Mouse (Mus musculus): ENCODE measurements around the gene Cbr2. TPM values are rescaled to one million over a fixed set of nuclear protein-coding genes. Genes with fewer than 3 reads are reported as not detected.
"Not testable (repeated sequence)": the region's sequence is repeated elsewhere in the genome, so short reads cannot be mapped to it uniquely, and the experiment has no call there.

Gene Cbr2
- polyA plus RNA-seq (2014; fragmentation: Nextera tagmentation; extraction: Ambion mirVana): 1.8 TPM in 1 of 2 replicates, not detected in the other

- 82% methylated on average over 12 of the region's 12 CpGs for WGBS
- Histone ChIP-seq H3K4me3 (ENCODE audit: low read depth, low read length) (no peak within 1 kb of the TSS), H3K27me3 (ENCODE audit: control insufficient read depth, insufficient read depth, low read length) (no peaks in the 10 kb centered on the region; the same call in 1 of the 2 replicates), H3K4me2 (ENCODE audit: low read depth, low read length, severe bottlenecking) (no peak within 1 kb of the TSS), H3K36me3 (ENCODE audit: control insufficient read depth, insufficient read depth, low read length) (no peaks in the 10 kb centered on the region), H3K9ac (ENCODE audit: low read length) (no peak within 1 kb of the TSS), H3K27ac (ENCODE audit: low read depth, low read length) (no peak within 1 kb of the TSS), H3K9me3 (ENCODE audit: control insufficient read depth, low read length) (no peaks in the 10 kb centered on the region), H3K4me1 (replicated peaks; ENCODE audit: control insufficient read depth, insufficient read depth, low read length) (no peaks in the 10 kb centered on the region; the same call in 1 of the 2 replicates)
- ATAC-seq (replicated peaks; ENCODE audit: low FRiP score): no peak
- DNase-seq (ENCODE audit: low spot score): no peak
These were observed at the start of gene Cbr2 for GRCm38 (mm10) chr11:120731858-120732680. Gene Cbr2 (minus strand): TSS chr11:120732114.

GRCm38 (mm10) chr11:120781361-120781760, 49.4 kb upstream of the Cbr2 start:
- H3K4me3 ChIP-seq (ENCODE audit: low read depth, low read length); DNase-seq (ENCODE audit: low spot score); H3K36me3 ChIP-seq (ENCODE audit: control insufficient read depth, insufficient read depth, low read length); H3K9me3 ChIP-seq (ENCODE audit: control insufficient read depth, low read length); H3K9ac ChIP-seq (ENCODE audit: low read length); H3K4me2 ChIP-seq (ENCODE audit: low read depth, low read length, severe bottlenecking); H3K27me3 ChIP-seq (ENCODE audit: control insufficient read depth, insufficient read depth, low read length); ATAC-seq (replicated peaks; ENCODE audit: low FRiP score); H3K27ac ChIP-seq (ENCODE audit: low read depth, low read length); H3K4me1 ChIP-seq (replicated peaks; ENCODE audit: control insufficient read depth, insufficient read depth, low read length): not testable (repeated sequence)
- WGBS: 93% methylated on average over 6 of the region's 6 CpGs

- WGBS: 75% methylated on average over 1 of the region's 1 CpGs
- ATAC-seq (replicated peaks; ENCODE audit: low FRiP score): no peak
- Histone ChIP-seq H3K9ac (ENCODE audit: low read length) (no peak overlapping the region), H3K4me1 (replicated peaks; ENCODE audit: control insufficient read depth, insufficient read depth, low read length) (peaks cover under 1% of the 10 kb centered on the region; the same call in 1 of the 2 replicates), H3K4me3 (ENCODE audit: low read depth, low read length) (no peak overlapping the region), H3K27ac (ENCODE audit: low read depth, low read length) (no peak overlapping the region), H3K9me3 (ENCODE audit: control insufficient read depth, low read length) (no peaks in the 10 kb centered on the region), H3K36me3 (ENCODE audit: control insufficient read depth, insufficient read depth, low read length) (no peaks in the 10 kb centered on the region), H3K4me2 (ENCODE audit: low read depth, low read length, severe bottlenecking) (no peak overlapping the region), H3K27me3 (ENCODE audit: control insufficient read depth, insufficient read depth, low read length) (no peaks in the 10 kb centered on the region; the same call in 1 of the 2 replicates)
- no peak for DNase-seq (ENCODE audit: low spot score)
These were observed 48.0 kb upstream of the Cbr2 start for GRCm38 (mm10) chr11:120779876-120780275.

- no peak for DNase-seq (ENCODE audit: low spot score)
- no peaks in the 10 kb centered on the region for H3K9me3 ChIP-seq (ENCODE audit: control insufficient read depth, low read length)
- WGBS: 31% methylated on average over 6 of the region's 6 CpGs
- no peak overlapping the region for H3K4me2 ChIP-seq (ENCODE audit: low read depth, low read length, severe bottlenecking)
- no peak overlapping the region for H3K9ac ChIP-seq (ENCODE audit: low read length)
- H3K27ac ChIP-seq (ENCODE audit: low read depth, low read length): no peak overlapping the region
- no peaks in the 10 kb centered on the region for H3K4me1 ChIP-seq (replicated peaks; ENCODE audit: control insufficient read depth, insufficient read depth, low read length)
- H3K36me3 ChIP-seq (ENCODE audit: control insufficient read depth, insufficient read depth, low read length): no peaks in the 10 kb centered on the region
- H3K4me3 ChIP-seq (ENCODE audit: low read depth, low read length): no peak overlapping the region
- ATAC-seq (replicated peaks; ENCODE audit: low FRiP score): no peak
- H3K27me3 ChIP-seq (ENCODE audit: control insufficient read depth, insufficient read depth, low read length): no peaks in the 10 kb centered on the region
These were observed 45.2 kb upstream of the Cbr2 start for GRCm38 (mm10) chr11:120777123-120777522.

GRCm38 (mm10) chr11:120775774-120776469, 44.0 kb upstream of the Cbr2 start:
- Histone ChIP-seq H3K4me2 (ENCODE audit: low read depth, low read length, severe bottlenecking) (no peak overlapping the region), H3K36me3 (ENCODE audit: control insufficient read depth, insufficient read depth, low read length) (no peaks in the 10 kb centered on the region), H3K9me3 (ENCODE audit: control insufficient read depth, low read length) (no peaks in the 10 kb centered on the region), H3K9ac (ENCODE audit: low read length) (no peak overlapping the region), H3K27ac (ENCODE audit: low read depth, low read length) (no peak overlapping the region), H3K4me3 (ENCODE audit: low read depth, low read length) (no peak overlapping the region), H3K4me1 (replicated peaks; ENCODE audit: control insufficient read depth, insufficient read depth, low read length) (no peaks in the 10 kb centered on the region), H3K27me3 (ENCODE audit: control insufficient read depth, insufficient read depth, low read length) (no peaks in the 10 kb centered on the region)
- 30% methylated on average over 15 of the region's 15 CpGs for WGBS
- ATAC-seq (replicated peaks; ENCODE audit: low FRiP score): peak; percentile 70
- peak; percentile 97 for DNase-seq (ENCODE audit: low spot score)

- no peak overlapping the region for H3K27ac ChIP-seq (ENCODE audit: low read depth, low read length)
- no peaks in the 10 kb centered on the region for H3K36me3 ChIP-seq (ENCODE audit: control insufficient read depth, insufficient read depth, low read length)
- H3K9me3 ChIP-seq (ENCODE audit: control insufficient read depth, low read length): no peaks in the 10 kb centered on the region
- H3K9ac ChIP-seq (ENCODE audit: low read length): no peak overlapping the region
- 90% methylated on average over 7 of the region's 7 CpGs for WGBS
- no peak overlapping the region for H3K4me2 ChIP-seq (ENCODE audit: low read depth, low read length, severe bottlenecking)
- no peaks in the 10 kb centered on the region for H3K4me1 ChIP-seq (replicated peaks; ENCODE audit: control insufficient read depth, insufficient read depth, low read length)
- no peak overlapping the region for H3K4me3 ChIP-seq (ENCODE audit: low read depth, low read length)
- DNase-seq (ENCODE audit: low spot score) (no peak), ATAC-seq (replicated peaks; ENCODE audit: low FRiP score) (no peak)
- no peaks in the 10 kb centered on the region for H3K27me3 ChIP-seq (ENCODE audit: control insufficient read depth, insufficient read depth, low read length)
These were observed 41.7 kb upstream of the Cbr2 start for GRCm38 (mm10) chr11:120773463-120774190.

GRCm38 (mm10) chr11:120772749-120773148, 40.8 kb upstream of the Cbr2 start:
- H3K4me1 ChIP-seq (replicated peaks; ENCODE audit: control insufficient read depth, insufficient read depth, low read length): no peaks in the 10 kb centered on the region
- WGBS: 72% methylated on average over 3 of the region's 3 CpGs
- H3K9ac ChIP-seq (ENCODE audit: low read length): no peak overlapping the region
- ATAC-seq (replicated peaks; ENCODE audit: low FRiP score): no peak
- H3K36me3 ChIP-seq (ENCODE audit: control insufficient read depth, insufficient read depth, low read length): no peaks in the 10 kb centered on the region
- H3K27ac ChIP-seq (ENCODE audit: low read depth, low read length): no peak overlapping the region
- H3K4me3 ChIP-seq (ENCODE audit: low read depth, low read length): no peak overlapping the region
- no peaks in the 10 kb centered on the region for H3K9me3 ChIP-seq (ENCODE audit: control insufficient read depth, low read length)
- H3K4me2 ChIP-seq (ENCODE audit: low read depth, low read length, severe bottlenecking): no peak overlapping the region
- H3K27me3 ChIP-seq (ENCODE audit: control insufficient read depth, insufficient read depth, low read length): no peaks in the 10 kb centered on the region
- no peak for DNase-seq (ENCODE audit: low spot score)

- no peak for ATAC-seq (replicated peaks; ENCODE audit: low FRiP score)
- WGBS: 71% methylated on average over 1 of the region's 1 CpGs
- H3K4me1 ChIP-seq (replicated peaks; ENCODE audit: control insufficient read depth, insufficient read depth, low read length): no peaks in the 10 kb centered on the region
These were observed 36.3 kb upstream of the Cbr2 start for GRCm38 (mm10) chr11:120768206-120768605.

More at GRCm38 (mm10) chr11:120768206-120768605, 36.3 kb upstream of the Cbr2 start:
- DNase-seq (ENCODE audit: low spot score): no peak
- Histone ChIP-seq H3K27ac (ENCODE audit: low read depth, low read length) (no peak overlapping the region), H3K4me3 (ENCODE audit: low read depth, low read length) (no peak overlapping the region), H3K36me3 (ENCODE audit: control insufficient read depth, insufficient read depth, low read length) (no peaks in the 10 kb centered on the region), H3K9me3 (ENCODE audit: control insufficient read depth, low read length) (no peaks in the 10 kb centered on the region), H3K4me2 (ENCODE audit: low read depth, low read length, severe bottlenecking) (no peak overlapping the region), H3K9ac (ENCODE audit: low read length) (no peak overlapping the region), H3K27me3 (ENCODE audit: control insufficient read depth, insufficient read depth, low read length) (no peaks in the 10 kb centered on the region)

Data from forebrain, embryonic 11.5 days (tissue).